Mouse (Mus musculus): Measurements from ENCODE around the gene Ttc30a2.
A peak's percentile ranks its signal among the peaks of the same experiment; 100 is the strongest.
"Not testable (repeated sequence)": the region's sequence is repeated elsewhere in the genome, so short reads cannot be mapped to it uniquely, and the experiment has no call there.

Gene Ttc30a2

DNA sequence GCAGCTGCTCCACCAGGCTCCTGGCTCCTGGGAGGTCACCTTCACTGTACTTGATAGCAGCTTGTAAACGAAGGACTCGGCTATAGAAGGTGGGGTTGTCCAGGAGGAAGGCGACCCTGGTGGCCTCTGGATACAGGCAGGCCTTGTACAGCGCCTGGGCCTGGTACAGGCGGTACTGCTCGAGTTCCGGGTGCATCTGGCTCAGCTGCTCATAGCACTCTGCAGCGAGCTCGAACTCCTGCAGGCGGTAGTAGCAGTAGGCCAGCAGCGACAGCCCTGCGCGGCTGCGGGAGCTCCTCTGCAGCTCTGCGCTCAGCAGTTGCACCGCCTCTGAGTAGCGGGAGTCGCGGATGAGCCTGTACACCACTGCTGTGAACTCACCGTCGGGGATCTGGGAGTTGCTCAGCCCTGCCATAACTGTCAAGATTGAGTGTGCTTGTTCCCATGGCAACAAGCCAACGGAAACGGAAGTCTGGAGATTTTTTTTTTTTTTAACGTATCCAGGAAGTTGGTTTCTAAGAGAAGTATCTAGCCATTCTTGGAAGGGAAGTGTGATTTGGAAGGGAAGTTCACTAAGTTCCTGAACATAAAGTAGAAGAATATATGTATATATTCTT, at the start of gene Ttc30a2:
Ttc30a2 (minus strand) TSS at position 419 of the 617 bp plus-strand sequence.
- not testable (repeated sequence) for DNase-seq (ENCODE audit: extremely low read depth, insufficient read length, low spot score)

DNA sequence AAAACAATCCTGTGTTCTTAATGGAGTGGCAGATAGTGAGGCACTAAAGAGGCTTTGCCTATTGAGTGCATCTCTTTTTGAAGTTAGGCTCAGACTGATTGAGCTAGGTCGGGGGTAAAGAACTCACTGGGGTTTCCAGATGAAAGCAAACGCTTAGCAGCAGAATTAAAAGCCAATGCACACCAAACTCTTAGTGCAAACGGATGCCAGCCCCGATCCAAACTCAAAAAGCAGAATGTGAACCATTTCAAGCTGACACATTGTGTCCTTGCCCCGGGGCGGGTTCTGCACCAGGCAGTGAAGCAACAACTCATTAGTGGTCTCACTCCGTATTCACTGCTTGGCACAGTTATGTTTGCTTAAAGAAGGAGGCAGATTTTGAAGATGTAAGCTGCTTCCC, 38.9 kb upstream of the Ttc30a2 start:
- no peak for DNase-seq (ENCODE audit: extremely low read depth, insufficient read length, low spot score)

DNA sequence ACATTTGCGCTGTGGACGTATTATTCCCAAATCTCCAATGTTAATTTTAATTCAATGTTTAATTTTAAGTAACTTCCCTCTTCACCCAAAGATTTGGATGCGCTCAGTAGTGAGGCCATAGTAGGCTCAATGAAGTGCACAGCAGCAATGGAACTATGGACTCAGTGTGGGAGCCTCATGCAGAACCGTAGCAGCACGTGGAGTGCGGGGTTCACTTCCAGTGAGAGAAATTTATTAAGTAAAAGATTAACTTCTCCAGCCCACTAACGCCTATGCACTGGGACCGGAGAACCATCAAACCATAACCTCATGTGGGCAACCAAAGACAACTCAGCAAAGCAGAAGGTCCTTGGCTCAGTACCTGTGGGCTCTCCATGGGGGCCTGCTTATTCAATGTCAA, 38.2 kb upstream of the Ttc30a2 start:
- DNase-seq (ENCODE audit: extremely low read depth, insufficient read length, low spot score): no peak

DNA sequence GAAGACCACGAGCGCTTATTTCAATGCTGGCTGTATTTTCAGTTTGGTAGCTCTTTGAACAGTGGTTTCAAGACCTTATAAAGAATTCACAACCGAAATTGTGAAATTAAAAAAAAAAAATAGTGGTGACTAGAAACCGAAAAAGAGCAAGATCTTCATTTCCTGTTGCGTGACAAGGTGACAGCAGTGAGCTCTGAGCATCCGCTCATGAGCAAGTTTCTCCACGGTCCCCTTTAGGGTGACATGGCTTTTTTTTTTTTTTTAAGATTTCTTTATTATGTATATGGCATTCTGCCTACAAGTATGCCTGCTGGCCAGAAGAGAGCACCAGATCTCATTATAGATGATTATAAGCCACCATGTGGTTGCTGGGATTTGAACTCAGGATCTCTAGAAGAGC, 37.5 kb upstream of the Ttc30a2 start:
- no peak for DNase-seq (ENCODE audit: extremely low read depth, insufficient read length, low spot score)

DNA sequence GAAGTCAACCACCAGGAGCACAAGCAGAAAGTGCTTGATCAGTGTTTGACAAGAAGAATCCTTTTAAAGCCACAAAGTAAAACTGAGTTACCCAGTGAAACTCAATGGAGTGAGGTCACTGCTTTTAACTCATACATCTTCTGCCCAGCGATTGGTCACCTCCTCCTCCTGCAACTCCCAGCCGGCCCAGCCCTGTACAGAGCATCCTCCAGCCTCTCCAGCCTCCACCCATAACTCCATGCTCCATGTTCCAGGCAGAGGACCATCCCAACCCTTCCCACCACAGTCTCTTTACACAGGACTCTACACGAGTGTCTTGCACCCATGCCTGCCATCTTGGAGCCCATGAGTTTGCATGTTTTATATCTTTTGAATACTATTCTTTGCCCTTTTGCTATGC, 36.7 kb upstream of the Ttc30a2 start:
- DNase-seq (ENCODE audit: extremely low read depth, insufficient read length, low spot score): no peak

- DNase-seq (ENCODE audit: extremely low read depth, insufficient read length, low spot score): no peak
These were observed 28.2 kb upstream of the Ttc30a2 start for GRCm38 (mm10) chr2:76006194-76006593.

- no peak for DNase-seq (ENCODE audit: extremely low read depth, insufficient read length, low spot score)
These were observed 24.9 kb upstream of the Ttc30a2 start for GRCm38 (mm10) chr2:76002899-76003298.

DNA sequence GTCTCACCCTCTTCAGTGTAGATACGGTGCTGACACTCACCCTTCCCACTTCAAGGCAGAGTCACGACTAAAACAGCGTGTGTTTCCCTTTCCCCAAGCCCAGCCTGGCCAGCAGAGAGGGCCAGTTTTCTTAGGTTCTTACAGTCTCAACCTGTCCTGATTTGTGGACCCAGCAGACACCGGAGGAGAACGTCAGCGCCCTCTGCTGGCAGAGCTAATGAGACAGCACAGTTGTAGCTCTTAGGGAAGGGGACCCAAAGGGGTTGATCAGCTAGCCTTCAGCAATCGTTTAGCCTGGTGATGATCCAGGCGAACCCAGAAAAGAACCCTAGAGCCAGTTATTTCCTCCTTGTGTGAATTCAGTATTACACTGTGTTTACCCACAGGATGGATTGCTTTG, 23.4 kb upstream of the Ttc30a2 start:
- DNase-seq (ENCODE audit: extremely low read depth, insufficient read length, low spot score): no peak

DNA sequence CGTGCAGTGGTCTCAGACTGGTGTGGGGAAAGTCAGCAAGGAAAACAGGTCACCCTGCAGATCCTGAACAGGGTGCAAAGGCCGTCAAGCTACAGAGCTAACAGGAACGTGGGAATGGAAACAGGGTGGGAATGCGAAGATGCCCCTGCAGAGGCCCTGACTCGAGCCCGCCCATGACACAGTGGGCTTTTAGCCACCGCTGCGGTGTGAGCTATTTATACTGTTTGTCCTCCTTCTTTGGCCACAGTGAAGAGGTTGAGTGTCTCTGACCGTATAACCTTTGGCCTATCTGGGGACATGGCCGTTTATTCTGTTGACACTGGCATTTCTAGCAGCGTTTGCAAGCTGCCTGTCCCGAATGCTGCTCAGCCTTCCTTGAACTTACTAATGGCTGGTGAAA, 21.7 kb upstream of the Ttc30a2 start:
- no peak for DNase-seq (ENCODE audit: extremely low read depth, insufficient read length, low spot score)

DNA sequence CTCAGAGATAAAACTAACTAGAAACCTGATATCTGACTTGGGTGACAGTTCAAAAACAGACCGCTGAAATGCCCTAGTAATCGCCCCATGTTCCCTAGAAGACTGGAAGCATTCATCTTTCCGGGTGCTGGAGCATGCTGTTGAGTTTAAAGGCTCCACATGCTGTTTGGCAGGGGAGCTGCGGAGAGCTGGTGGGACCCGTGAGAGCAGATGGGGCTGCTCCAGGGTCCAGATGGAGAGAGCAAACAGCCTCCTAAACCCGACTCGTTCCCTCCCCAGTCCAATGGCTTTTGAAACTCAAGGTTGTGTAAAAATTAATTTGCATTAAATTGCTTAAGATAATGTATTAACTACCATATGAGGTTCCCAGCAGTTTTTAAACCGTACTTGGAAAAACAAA, 20.7 kb upstream of the Ttc30a2 start:
- DNase-seq (ENCODE audit: extremely low read depth, insufficient read length, low spot score): no peak

GRCm38 (mm10) chr2:75997726-75998125, 19.8 kb upstream of the Ttc30a2 start:
- DNase-seq (ENCODE audit: extremely low read depth, insufficient read length, low spot score): peak; percentile 12

GRCm38 (mm10) chr2:75994841-75995240, 16.9 kb upstream of the Ttc30a2 start:
- DNase-seq (ENCODE audit: extremely low read depth, insufficient read length, low spot score): no peak

DNA sequence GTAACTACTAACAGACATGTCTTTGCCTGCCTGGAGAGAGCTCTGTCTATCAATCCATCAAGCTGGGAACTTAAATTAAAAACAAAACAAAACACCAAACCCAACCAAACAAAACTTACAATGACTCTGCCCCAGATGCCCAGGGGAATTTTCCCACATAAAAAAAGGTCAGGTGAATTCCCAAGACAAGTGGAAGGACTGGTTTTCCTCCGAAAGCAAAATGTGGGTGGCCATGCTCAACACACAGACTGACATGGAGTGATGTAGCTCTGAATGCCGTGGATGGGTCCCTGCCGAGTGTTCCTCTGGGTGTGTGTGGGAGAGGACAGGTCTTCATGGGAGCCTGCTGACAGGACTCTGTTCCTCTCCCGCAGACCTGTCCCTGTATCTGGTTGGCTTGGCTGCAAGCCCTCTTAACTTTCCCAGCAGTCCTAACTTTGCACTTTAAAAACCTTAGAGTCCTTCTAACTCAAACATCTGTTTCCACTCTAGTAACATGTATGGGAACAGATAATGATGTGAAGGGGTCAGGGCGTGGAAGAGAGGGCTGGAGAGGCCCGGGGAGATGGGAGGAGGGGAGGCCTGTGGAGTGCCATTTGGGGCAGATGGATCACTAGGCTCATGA, 13.7 kb upstream of the Ttc30a2 start:
- no peak for DNase-seq (ENCODE audit: extremely low read depth, insufficient read length, low spot score)

GRCm38 (mm10) chr2:75990885-75991539, 13.0 kb upstream of the Ttc30a2 start:
- DNase-seq (ENCODE audit: extremely low read depth, insufficient read length, low spot score): peak; percentile 32

- DNase-seq (ENCODE audit: extremely low read depth, insufficient read length, low spot score): no peak
These were observed 11.7 kb upstream of the Ttc30a2 start for GRCm38 (mm10) chr2:75989694-75990093.

GRCm38 (mm10) chr2:75988779-75989363, 10.9 kb upstream of the Ttc30a2 start:
- no peak for DNase-seq (ENCODE audit: extremely low read depth, insufficient read length, low spot score)

DNA sequence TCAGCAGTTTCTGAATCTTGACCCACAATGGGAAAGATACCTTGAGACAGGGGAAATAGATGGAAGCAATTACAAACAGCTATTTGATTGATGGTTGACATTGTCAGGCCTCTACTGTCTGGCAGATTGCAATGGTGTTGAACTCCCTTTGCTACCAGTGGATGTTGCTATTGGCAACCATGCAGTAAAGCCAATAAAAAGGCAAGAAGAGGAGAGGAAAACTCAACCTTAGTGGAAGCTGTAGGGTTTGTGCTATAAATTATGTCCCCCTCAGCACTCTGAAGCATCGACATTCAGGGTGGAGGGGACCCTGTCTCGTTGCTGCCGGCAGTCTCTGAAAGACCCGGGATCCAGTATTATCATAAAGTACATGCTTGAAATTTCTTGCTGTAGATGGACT, 10.4 kb upstream of the Ttc30a2 start:
- DNase-seq (ENCODE audit: extremely low read depth, insufficient read length, low spot score): no peak

GRCm38 (mm10) chr2:75987739-75988138, 9.8 kb upstream of the Ttc30a2 start:
- peak; percentile 30 for DNase-seq (ENCODE audit: extremely low read depth, insufficient read length, low spot score)

GRCm38 (mm10) chr2:75985124-75985523, 7.2 kb upstream of the Ttc30a2 start:
- no peak for DNase-seq (ENCODE audit: extremely low read depth, insufficient read length, low spot score)

- no peak for DNase-seq (ENCODE audit: extremely low read depth, insufficient read length, low spot score)
These were observed 5.9 kb upstream of the Ttc30a2 start for GRCm38 (mm10) chr2:75983847-75984246.

DNA sequence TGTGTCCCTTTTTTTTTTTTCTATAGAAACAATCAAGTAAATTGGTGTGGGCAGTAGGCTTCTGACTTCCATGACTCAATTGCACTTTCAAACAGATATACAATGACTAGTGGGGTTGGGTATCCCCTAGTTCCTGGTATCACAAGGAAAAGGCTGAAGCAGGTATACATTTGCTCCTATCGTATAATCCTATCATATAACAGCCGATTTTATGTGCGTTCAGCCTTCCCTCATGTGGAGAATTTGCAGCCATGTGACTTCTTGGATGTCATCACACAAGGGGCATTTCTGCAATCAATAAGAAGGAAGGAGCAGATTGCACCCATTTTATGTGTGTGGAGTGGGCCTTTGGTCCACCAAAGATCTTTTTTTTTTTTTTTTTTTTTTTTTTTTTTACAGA, 5.1 kb upstream of the Ttc30a2 start:
- DNase-seq (ENCODE audit: extremely low read depth, insufficient read length, low spot score): no peak

DNA sequence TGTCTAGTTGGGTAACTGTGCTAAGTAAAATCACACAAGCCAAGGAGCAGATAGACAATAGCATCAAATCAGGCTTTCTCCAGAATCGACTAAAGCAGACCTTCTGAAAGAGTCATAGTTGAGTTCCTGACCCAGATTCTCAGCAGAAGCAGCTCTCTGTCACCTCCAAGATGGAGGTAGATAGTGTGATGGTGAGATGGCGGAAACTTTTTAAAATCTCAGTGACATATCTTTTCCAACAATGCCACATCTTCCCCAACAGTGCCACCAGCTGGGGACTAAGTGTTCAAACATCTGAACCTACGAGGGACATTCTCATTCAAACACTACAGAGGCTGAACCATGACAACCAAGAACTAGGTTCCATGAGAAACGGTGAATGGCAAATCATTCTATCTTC, 4.7 kb upstream of the Ttc30a2 start:
- DNase-seq (ENCODE audit: extremely low read depth, insufficient read length, low spot score): no peak

All from 3134 (cell line).